Mouse (Mus musculus) embryonic facial prominence, embryonic 15.5 days (tissue): ENCODE measurements around the gene Lrrc75a. TPM values are rescaled to one million over a fixed set of nuclear protein-coding genes. Genes with fewer than 3 reads are reported as not detected.

Source experiments
- ATAC-seq: fragments of 200-750 bp; cut with Nextera tagmentation; 2 replicates; pipeline ENCODE4 v1.8.0; 2017; ENCODE audit warnings: low read depth, moderate TSS enrichment; ENCODE audit not compliant: insufficient number of reproducible peaks, low FRiP score, low TSS enrichment
- H3K27ac ChIP-seq: fragments of 300-500 bp; sonication (generic); replicated peaks from 2 replicates; pipeline ENCODE4 v1.5.1; 2015; ENCODE audit warnings: mild to moderate bottlenecking, inconsistent platforms
- H3K27me3 ChIP-seq: fragments of 300-500 bp; sonication (generic); 2 replicates; pipeline ENCODE4 v1.6.1; 2015; ENCODE audit warnings: inconsistent platforms
- H3K36me3 ChIP-seq: fragments of 300-500 bp; sonication (generic); 2 replicates; pipeline ENCODE4 v1.6.1; 2015; ENCODE audit warnings: mild to moderate bottlenecking, inconsistent platforms
- H3K4me1 ChIP-seq: fragments of 300-500 bp; sonication (generic); 2 replicates; pipeline ENCODE4 v1.6.1; 2015; ENCODE audit warnings: inconsistent platforms
- H3K4me2 ChIP-seq: fragments of 300-500 bp; sonication (generic); replicated peaks from 2 replicates; pipeline ENCODE4 v1.6.1; 2015; ENCODE audit warnings: mild to moderate bottlenecking, inconsistent platforms
- H3K4me3 ChIP-seq: fragments of 300-500 bp; sonication (generic); replicated peaks from 2 replicates; pipeline ENCODE4 v1.5.1; 2015; ENCODE audit warnings: mild to moderate bottlenecking, inconsistent platforms
- H3K9ac ChIP-seq: fragments of 300-500 bp; sonication (generic); 2 replicates; pipeline ENCODE4 v1.6.1; 2015; ENCODE audit warnings: inconsistent platforms
- H3K9me3 ChIP-seq: fragments of 300-500 bp; sonication (generic); replicated peaks from 2 replicates; pipeline ENCODE4 v1.6.1; 2016; ENCODE audit warnings: inconsistent platforms
- WGBS: fragments of 180-500 bp; shearing (Covaris S2); methylation state at CpG from one replicate; pipeline ENCODE4 v1.1.7; 2015; 5-methylcytosine and 5-hydroxymethylcytosine counted together
- polyA plus RNA-seq: library from polyadenylated mRNA; unstranded; fragments of >200 nt; fragmentation: Nextera tagmentation; extraction: Ambion mirVana; gene quantifications from 2 replicates; pipeline ENCODE4 v1.2.1, GENCODE M21; 2015

Lrrc75a gene
- polyA plus RNA-seq, 1 experiment from 2014 or later, result 16.2 TPM

DNA sequence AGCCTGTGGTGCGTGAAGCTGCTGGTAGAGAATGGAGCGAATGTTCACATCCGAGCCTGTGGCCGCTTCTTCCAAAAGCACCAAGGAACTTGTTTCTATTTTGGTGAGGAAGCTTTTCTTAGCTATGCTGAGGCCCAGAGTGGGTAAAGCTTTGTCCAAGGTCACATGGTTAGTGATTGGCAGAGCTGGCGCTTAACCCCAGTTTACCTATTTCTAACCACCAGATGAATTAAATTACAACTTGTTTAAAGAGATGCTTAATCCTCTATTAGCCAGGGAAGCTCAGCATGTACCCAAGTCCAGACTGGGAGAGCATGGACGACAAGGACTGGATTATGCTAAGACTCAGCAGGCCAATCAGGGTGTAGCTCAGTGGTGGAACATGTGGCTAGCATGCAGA, 65.3 kb downstream of the Lrrc75a start:
- Histone ChIP-seq H3K36me3 (no peaks in the 10 kb centered on the region), H3K27me3 (no peaks in the 10 kb centered on the region), H3K4me3 (no peak overlapping the region), H3K9me3 (no peaks in the 10 kb centered on the region), H3K4me1 (no peaks in the 10 kb centered on the region), H3K9ac (no peak overlapping the region), H3K27ac (no peak overlapping the region), H3K4me2 (no peak overlapping the region)
- WGBS, result 76% methylated on average over 6 of the region's 6 CpGs
- no peak for ATAC-seq

GRCm38 (mm10) chr11:62576530-62577152, 71.7 kb downstream of the Lrrc75a start:
- Histone ChIP-seq H3K9ac (0 out of 2 replicates have a peak overlapping the region, but pooled peaks have one; percentile 35), H3K4me1 (peaks cover 16% of the 10 kb centered on the region), H3K4me3 (peak overlapping the region; percentile 56), H3K4me2 (peak overlapping the region; percentile 99), H3K36me3 (no peaks in the 10 kb centered on the region), H3K27me3 (no peaks in the 10 kb centered on the region), H3K9me3 (no peaks in the 10 kb centered on the region), H3K27ac (no peak overlapping the region)
- WGBS, result 57% methylated on average over 16 of the region's 16 CpGs
- ATAC-seq, result no peak

DNA sequence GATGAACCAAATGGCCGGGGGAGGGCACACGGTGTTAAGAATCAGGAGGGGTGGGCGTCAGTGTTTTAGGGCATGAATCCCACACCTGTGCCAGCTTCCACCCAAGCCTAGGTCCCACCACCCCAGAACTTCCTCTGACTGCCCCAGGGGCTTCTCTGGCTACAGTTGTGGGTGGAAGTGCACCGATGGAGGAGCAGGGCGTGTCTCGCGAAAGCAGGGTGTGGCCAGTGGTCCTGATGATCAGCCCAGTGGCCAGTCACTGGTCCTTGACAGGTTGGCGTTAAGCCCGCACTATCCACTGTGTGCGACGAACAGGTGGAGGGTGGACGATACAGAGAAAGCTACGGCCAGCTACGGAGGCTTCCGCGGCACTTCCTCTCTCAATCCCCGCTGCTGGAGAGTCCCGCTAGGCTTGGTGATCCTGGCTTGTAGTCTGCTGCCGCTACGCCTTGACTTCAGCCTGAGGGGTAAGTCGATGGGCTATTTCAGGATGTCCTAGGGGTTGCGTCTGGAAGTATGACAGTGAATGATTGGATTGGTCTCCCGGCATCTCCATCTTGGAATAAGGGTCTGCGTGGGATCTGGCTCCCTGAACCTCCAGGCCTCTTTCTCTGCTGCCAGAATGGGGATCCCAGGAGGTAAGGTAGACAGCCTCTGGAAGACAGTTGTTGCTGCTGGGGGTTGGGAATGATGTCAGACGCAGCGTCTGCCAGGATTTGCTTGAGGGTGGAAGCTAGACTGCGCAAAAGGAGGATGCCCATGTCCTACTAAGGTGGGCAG, 72.5 kb downstream of the Lrrc75a start:
- H3K27me3 ChIP-seq, result no peaks in the 10 kb centered on the region
- peak; percentile 41 for ATAC-seq
- H3K4me2 ChIP-seq, result peak overlapping the region; percentile 99
- H3K9ac ChIP-seq, result peak overlapping the region; percentile 35
- peaks cover 16% of the 10 kb centered on the region for H3K4me1 ChIP-seq
- H3K27ac ChIP-seq, result no peak overlapping the region
- no peaks in the 10 kb centered on the region for H3K9me3 ChIP-seq
- WGBS, result 5% methylated on average over 27 of the region's 27 CpGs
- peak overlapping the region; percentile 56 for H3K4me3 ChIP-seq
- no peaks in the 10 kb centered on the region for H3K36me3 ChIP-seq

DNA sequence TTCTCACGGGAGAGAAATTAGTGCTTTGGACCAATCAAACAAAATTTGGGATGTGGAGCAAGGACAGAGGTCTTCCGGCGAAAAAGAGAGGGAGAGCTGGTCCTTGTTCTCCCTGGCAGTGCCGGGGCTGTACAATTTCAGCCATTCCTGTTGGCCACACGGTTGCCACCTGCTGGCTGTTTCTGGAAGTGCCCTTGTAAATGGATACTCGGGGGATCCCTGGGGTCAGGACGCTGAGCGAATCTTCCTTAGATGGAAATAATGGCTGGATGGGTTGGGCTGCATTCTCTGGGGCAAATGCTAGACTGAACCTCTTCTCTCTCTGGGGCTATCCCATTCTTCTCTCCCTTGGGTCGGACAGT, 73.0 kb downstream of the Lrrc75a start:
- H3K9me3 ChIP-seq, result no peaks in the 10 kb centered on the region
- peak overlapping the region; percentile 56 for H3K4me3 ChIP-seq
- WGBS, result 2% methylated on average over 9 of the region's 9 CpGs
- H3K27me3 ChIP-seq, result no peaks in the 10 kb centered on the region
- H3K27ac ChIP-seq, result no peak overlapping the region
- peak; percentile 69 for ATAC-seq
- peaks cover 16% of the 10 kb centered on the region for H3K4me1 ChIP-seq
- H3K4me2 ChIP-seq, result peak overlapping the region; percentile 99
- H3K36me3 ChIP-seq, result no peaks in the 10 kb centered on the region
- H3K9ac ChIP-seq, result peak overlapping the region; percentile 35; the same call in 1 of the 2 replicates

DNA sequence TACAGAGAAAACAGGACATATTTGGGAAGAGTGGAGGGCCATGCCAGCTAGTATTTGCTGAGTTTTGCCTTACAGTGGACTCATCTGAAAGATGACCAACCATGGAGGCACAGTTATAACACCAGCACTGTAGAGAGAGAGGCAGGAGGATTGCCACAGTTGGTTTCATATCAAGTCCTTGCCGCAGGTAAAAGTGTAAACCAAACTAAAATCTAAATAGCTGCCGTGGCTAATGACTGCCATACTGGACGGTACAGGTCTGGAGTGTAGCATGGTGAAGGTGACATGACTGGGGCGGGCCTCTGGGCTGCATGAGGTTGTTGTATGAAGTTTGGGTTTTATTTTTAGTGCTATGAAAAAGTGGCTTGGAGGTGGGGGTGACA, 73.6 kb downstream of the Lrrc75a start:
- Histone ChIP-seq H3K27ac (no peak overlapping the region), H3K27me3 (no peaks in the 10 kb centered on the region), H3K9me3 (no peaks in the 10 kb centered on the region), H3K36me3 (no peaks in the 10 kb centered on the region), H3K9ac (no peak overlapping the region), H3K4me3 (no peak overlapping the region), H3K4me1 (peaks cover 16% of the 10 kb centered on the region), H3K4me2 (no peak overlapping the region; the same call in 1 of the 2 replicates)
- ATAC-seq, result no peak
- WGBS, result 82% methylated on average over 4 of the region's 4 CpGs

DNA sequence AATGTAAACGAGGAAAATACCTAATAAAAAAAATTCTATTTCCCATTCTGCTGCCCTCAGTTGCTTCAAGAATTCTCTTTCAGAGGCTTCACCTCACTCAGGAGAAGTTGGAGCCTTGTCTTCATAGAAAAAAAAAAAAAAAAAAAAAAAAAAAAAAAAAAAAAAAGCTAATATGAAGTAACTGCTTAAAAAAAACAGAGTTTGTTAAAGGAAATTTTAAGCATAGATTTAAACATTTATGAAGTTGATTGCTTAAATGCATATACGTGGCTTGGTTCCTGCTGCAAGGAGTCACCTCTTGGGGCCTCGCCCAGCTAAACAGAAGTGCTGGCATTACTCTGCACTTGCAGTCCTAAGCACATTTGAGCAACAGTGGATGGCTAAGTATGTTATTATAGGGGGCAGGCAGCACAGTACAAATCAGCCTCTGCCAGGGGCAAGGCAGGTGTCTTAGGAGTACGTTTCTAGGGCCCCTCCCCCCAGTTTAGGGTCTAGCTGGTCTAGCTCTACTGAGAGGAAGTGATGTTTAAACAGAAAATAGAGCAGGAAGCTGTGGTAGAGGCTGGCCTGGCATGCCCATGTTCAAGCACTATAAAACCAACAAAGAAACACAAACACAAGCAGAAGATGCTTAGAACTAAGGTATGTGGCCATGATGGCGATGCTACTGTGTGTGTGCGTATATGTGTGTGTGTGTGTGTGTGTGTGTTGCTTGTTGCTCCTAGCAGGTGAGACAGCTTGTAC, 74.2 kb downstream of the Lrrc75a start, which contains the start of gene Trpv2:
Gene Trpv2 (plus strand): TSS at position 528 of the 744 bp plus-strand sequence.
- Histone ChIP-seq H3K4me3 (peak within 1 kb of the TSS; percentile 56), H3K27ac (no peak within 1 kb of the TSS), H3K9me3 (no peaks in the 10 kb centered on the region), H3K9ac (no peak within 1 kb of the TSS), H3K4me1 (peaks cover 16% of the 10 kb centered on the region), H3K27me3 (no peaks in the 10 kb centered on the region), H3K36me3 (no peaks in the 10 kb centered on the region), H3K4me2 (peak within 1 kb of the TSS; percentile 99)
- WGBS, result 73% methylated on average over 6 of the region's 6 CpGs
- ATAC-seq, result no peak

DNA sequence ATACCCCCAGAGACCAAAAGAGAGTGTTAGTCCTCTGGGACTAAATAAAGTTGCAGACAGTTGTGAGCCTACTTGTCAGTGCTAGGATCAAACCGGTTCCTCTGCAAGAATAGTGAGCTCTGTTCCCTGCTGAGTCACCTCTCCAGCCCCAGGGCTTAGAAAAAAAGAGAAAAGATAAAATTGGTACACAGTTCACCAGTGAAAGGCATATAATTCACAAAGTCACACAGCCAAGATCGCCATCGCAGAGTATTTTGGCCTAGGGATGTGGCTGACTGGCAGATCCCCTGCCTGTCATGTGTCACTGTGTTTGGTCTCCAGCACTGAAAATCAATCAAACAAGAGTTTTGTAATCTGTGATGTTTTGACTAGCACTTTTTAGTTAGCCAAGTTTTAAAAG, 80.0 kb downstream of the Lrrc75a start:
- 42% methylated on average over 3 of the region's 3 CpGs for WGBS
- no peak overlapping the region for H3K4me3 ChIP-seq
- no peaks in the 10 kb centered on the region for H3K36me3 ChIP-seq
- H3K4me1 ChIP-seq, result no peaks in the 10 kb centered on the region
- no peak overlapping the region for H3K4me2 ChIP-seq
- no peak overlapping the region for H3K9ac ChIP-seq
- no peaks in the 10 kb centered on the region for H3K9me3 ChIP-seq
- H3K27ac ChIP-seq, result no peak overlapping the region
- H3K27me3 ChIP-seq, result no peaks in the 10 kb centered on the region
- no peak for ATAC-seq

DNA sequence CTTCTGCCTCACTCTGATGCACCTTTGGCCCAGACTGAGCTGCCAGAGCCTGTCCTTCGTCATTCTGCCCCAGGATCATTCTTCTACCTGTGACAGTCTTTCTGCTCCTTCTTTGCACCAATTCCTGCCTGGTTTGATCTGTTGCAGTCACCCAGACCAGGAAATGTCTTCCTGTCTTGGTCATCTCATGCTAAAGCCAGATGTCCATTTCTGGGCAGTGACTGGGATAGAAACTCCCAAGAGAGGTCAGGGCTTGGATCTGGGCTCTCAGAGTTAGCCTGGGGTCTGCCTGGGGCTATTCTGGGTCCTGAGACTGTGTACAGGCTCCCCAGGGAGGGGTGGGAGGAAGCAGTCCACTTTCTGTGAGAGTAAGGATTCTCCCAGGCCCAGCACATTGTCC, 82.1 kb downstream of the Lrrc75a start:
- Histone ChIP-seq H3K4me2 (no peak overlapping the region), H3K4me1 (no peaks in the 10 kb centered on the region), H3K4me3 (no peak overlapping the region), H3K9ac (no peak overlapping the region), H3K27ac (no peak overlapping the region), H3K27me3 (no peaks in the 10 kb centered on the region), H3K9me3 (no peaks in the 10 kb centered on the region), H3K36me3 (no peaks in the 10 kb centered on the region)
- ATAC-seq, result no peak
- 59% methylated on average over 1 of the region's 1 CpGs for WGBS

DNA sequence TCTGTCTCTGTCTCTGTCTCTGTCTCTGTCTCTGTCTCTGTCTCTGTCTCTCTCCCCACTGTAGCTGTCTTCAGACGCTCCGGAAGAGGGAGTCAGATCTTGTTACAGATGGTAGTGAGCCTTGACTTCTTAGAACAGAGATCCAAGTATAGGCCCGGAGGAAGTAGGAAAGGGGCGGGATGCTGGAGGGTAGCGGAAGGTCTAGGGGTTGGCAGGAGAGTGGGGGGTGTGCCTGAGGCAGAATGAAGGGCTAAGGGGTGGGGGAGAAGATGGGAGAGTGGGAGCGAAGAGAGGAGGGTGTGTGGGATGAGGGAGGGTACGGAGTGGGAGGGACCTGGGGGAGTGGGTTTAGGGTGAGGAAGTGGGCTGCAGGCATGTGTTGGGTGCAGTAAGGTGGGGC, 82.6 kb downstream of the Lrrc75a start:
- Histone ChIP-seq H3K9me3 (no peaks in the 10 kb centered on the region), H3K27me3 (no peaks in the 10 kb centered on the region), H3K9ac (no peak overlapping the region), H3K4me2 (no peak overlapping the region), H3K4me3 (no peak overlapping the region), H3K4me1 (no peaks in the 10 kb centered on the region), H3K36me3 (no peaks in the 10 kb centered on the region), H3K27ac (no peak overlapping the region)
- no peak for ATAC-seq
- WGBS, result 46% methylated on average over 7 of the region's 7 CpGs

DNA sequence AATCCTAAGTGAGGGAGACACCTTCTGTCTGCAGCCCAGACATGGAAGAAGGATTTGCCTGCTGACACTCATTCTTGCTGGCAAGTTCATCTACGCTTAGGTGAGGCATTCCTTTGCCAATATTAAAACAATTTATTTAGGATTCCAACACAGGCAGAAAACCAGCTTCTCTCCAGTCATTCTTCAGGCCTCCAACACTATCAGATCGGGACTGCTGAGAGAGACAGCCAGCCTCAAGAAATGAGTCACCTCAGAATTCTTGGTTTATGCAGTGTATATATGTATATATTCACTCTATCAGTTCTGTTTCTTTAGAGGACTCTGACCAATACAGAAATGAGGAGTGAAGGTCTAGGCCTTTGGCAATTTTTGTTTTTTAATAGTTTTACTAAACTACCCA, 84.7 kb downstream of the Lrrc75a start:
- WGBS, result 72% methylated on average over 2 of the region's 2 CpGs

DNA sequence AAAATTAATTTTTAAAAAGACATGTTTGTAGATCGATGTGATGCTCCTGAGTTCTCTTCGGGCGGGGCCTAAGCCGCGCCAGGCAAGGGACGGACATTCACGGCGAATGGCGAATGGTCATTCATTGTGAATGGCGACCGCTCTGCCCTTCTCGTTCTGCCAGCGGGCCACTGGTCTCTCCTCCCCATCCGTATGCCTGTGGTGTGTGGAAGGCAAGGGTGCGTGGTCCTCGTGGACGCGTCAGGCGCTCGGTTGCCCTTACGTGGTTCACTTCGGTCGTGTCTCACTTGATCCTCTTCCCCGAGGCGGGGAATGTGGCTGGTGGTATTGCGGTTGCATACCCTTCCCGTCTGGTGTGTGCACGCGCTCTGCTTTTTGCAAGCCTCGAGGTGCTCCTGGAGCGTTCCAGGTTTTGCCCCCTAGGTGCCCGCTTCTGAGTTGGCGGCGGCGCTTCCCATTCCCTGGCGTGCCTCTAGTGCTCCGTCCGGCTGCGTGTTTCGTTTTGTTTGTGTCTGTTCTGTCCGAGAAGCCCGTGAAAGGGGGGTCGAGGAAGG, 87.8 kb downstream of the Lrrc75a start:
- Histone ChIP-seq H3K9ac (no peak overlapping the region), H3K4me3 (peak overlapping the region; percentile 37), H3K4me2 (peak overlapping the region; percentile 67), H3K36me3 (no peaks in the 10 kb centered on the region), H3K27ac (no peak overlapping the region), H3K4me1 (peaks cover 6% of the 10 kb centered on the region; the same call in 1 of the 2 replicates), H3K27me3 (no peaks in the 10 kb centered on the region), H3K9me3 (no peaks in the 10 kb centered on the region)
- 31% methylated on average over 43 of the region's 43 CpGs for WGBS
- ATAC-seq, result no peak

More for the DNA sequence above, 84.7 kb downstream of the Lrrc75a start:
- H3K9me3 ChIP-seq, result no peaks in the 10 kb centered on the region
- H3K36me3 ChIP-seq, result no peaks in the 10 kb centered on the region
- no peaks in the 10 kb centered on the region for H3K27me3 ChIP-seq
- no peak overlapping the region for H3K4me2 ChIP-seq
- H3K27ac ChIP-seq, result no peak overlapping the region
- H3K4me1 ChIP-seq, result no peaks in the 10 kb centered on the region
- no peak overlapping the region for H3K9ac ChIP-seq
- no peak overlapping the region for H3K4me3 ChIP-seq
- ATAC-seq, result no peak
